30 mouse cellular contexts compared by ENCODE assay signal in genomic region chr10:23986419-23986818, GRCm38 (mm10). TPM values are rescaled to one million over a fixed set of nuclear protein-coding genes. Genes with fewer than 3 reads are reported as not detected.
"Had no signal": no experiment of that assay in that cellular context is flagged by ENCODE, and none has a peak within 500 bp of the region (broad histone marks: within the 10 kb centered on the region; RNA-seq: fewer than 3 reads in every experiment).

No protein-coding gene starts in this region.

- H3K27me3 ChIP-seq: intestine, embryonic 15.5 days; liver, embryonic 13.5 days; midbrain, embryonic 12.5 days; midbrain, embryonic 15.5 days; neural tube, embryonic 13.5 days; stomach, embryonic 15.5 days had no signal

- H3K4me1 ChIP-seq: intestine, embryonic 15.5 days; liver, embryonic 13.5 days; midbrain, embryonic 12.5 days; midbrain, embryonic 15.5 days; neural tube, embryonic 13.5 days; stomach, embryonic 15.5 days had no signal

- ATAC-seq: intestine, embryonic 15.5 days; midbrain, embryonic 15.5 days had no signal

- DNase-seq: kidney, adult 11 months; kidney, adult 9 months; kidney, postnatal 14 days; layer of hippocampus, adult 9-11 months; layer of hippocampus, postnatal 36 days; liver, embryonic 13.5 days; lung, adult 2 months; lung, postnatal 14 days; lung, postnatal 4 days; retina, postnatal 1 day; right cerebral cortex, postnatal 25 days; spleen, adult 18-20 months had no signal

- H3K36me3 ChIP-seq: intestine, embryonic 15.5 days; liver, embryonic 13.5 days; midbrain, embryonic 12.5 days; midbrain, embryonic 15.5 days; neural tube, embryonic 13.5 days; stomach, embryonic 15.5 days had no signal

- H3K4me3 ChIP-seq: intestine, embryonic 15.5 days; layer of hippocampus, adult 2 months; left cerebral cortex, adult 2 months; liver, embryonic 13.5 days; midbrain, embryonic 12.5 days; midbrain, embryonic 15.5 days; neural tube, embryonic 13.5 days; stomach, embryonic 15.5 days had no signal

- H3K27ac ChIP-seq: intestine, embryonic 15.5 days; layer of hippocampus, adult 2 months; left cerebral cortex, adult 2 months; liver, embryonic 13.5 days; midbrain, embryonic 12.5 days; midbrain, embryonic 15.5 days; neural tube, embryonic 13.5 days; stomach, embryonic 15.5 days had no signal

RNA-seq across cellular contexts. Expression of gene Taar6, which starts 1.0 kb away (rescaled TPM):
- total RNA-seq: layer of hippocampus, adult 2 months; layer of hippocampus, postnatal 36 days; left cerebral cortex, adult 2 months; left cerebral cortex, postnatal 10 days; left cerebral cortex, postnatal 36 days; liver, adult 2 months; megakaryocyte, adult 5-6 weeks; neutrophil, adult 5-6 weeks had no signal
- polyA plus RNA-seq: intestine, embryonic 15.5 days; kidney, embryonic 16.5 days; large intestine, adult 2 months; limb, embryonic 11.5 days; limb, embryonic 14.5 days; liver, adult 2 months; liver, embryonic 13.5 days; liver, embryonic 16.5 days; lung, adult 2 months; lung, embryonic 16.5 days; midbrain, embryonic 12.5 days; midbrain, embryonic 15.5 days; neural tube, embryonic 13.5 days; stomach, embryonic 15.5 days had no signal

RNA-seq across cellular contexts. Expression of gene Taar7a, which starts 6.9 kb away (rescaled TPM):
- total RNA-seq: layer of hippocampus, adult 2 months; layer of hippocampus, postnatal 36 days; left cerebral cortex, adult 2 months; left cerebral cortex, postnatal 10 days; left cerebral cortex, postnatal 36 days; liver, adult 2 months; megakaryocyte, adult 5-6 weeks; neutrophil, adult 5-6 weeks had no signal
- polyA plus RNA-seq: intestine, embryonic 15.5 days; kidney, embryonic 16.5 days; large intestine, adult 2 months; limb, embryonic 11.5 days; limb, embryonic 14.5 days; liver, adult 2 months; liver, embryonic 13.5 days; liver, embryonic 16.5 days; lung, adult 2 months; lung, embryonic 16.5 days; midbrain, embryonic 12.5 days; midbrain, embryonic 15.5 days; neural tube, embryonic 13.5 days; stomach, embryonic 15.5 days had no signal

RNA-seq across cellular contexts. Expression of gene Taar7b, which starts 13.3 kb away (rescaled TPM):
- total RNA-seq: layer of hippocampus, adult 2 months; layer of hippocampus, postnatal 36 days; left cerebral cortex, adult 2 months; left cerebral cortex, postnatal 10 days; left cerebral cortex, postnatal 36 days; liver, adult 2 months; megakaryocyte, adult 5-6 weeks; neutrophil, adult 5-6 weeks had no signal
- polyA plus RNA-seq: intestine, embryonic 15.5 days; kidney, embryonic 16.5 days; large intestine, adult 2 months; limb, embryonic 11.5 days; limb, embryonic 14.5 days; liver, adult 2 months; liver, embryonic 13.5 days; liver, embryonic 16.5 days; lung, adult 2 months; lung, embryonic 16.5 days; midbrain, embryonic 12.5 days; midbrain, embryonic 15.5 days; neural tube, embryonic 13.5 days; stomach, embryonic 15.5 days had no signal

RNA-seq across cellular contexts. Expression of gene Taar5, which starts 15.9 kb away (rescaled TPM):
- total RNA-seq: layer of hippocampus, adult 2 months; layer of hippocampus, postnatal 36 days; left cerebral cortex, adult 2 months; left cerebral cortex, postnatal 10 days; left cerebral cortex, postnatal 36 days; liver, adult 2 months; megakaryocyte, adult 5-6 weeks; neutrophil, adult 5-6 weeks had no signal
- polyA plus RNA-seq: intestine, embryonic 15.5 days; large intestine, adult 2 months; limb, embryonic 11.5 days; liver, adult 2 months; liver, embryonic 13.5 days; liver, embryonic 16.5 days; lung, adult 2 months; lung, embryonic 16.5 days; midbrain, embryonic 12.5 days; midbrain, embryonic 15.5 days; neural tube, embryonic 13.5 days; stomach, embryonic 15.5 days had no signal

RNA-seq across cellular contexts. Expression of gene Taar4, which starts 26.1 kb away (rescaled TPM):
- total RNA-seq: layer of hippocampus, adult 2 months; layer of hippocampus, postnatal 36 days; left cerebral cortex, adult 2 months; left cerebral cortex, postnatal 10 days; left cerebral cortex, postnatal 36 days; liver, adult 2 months; megakaryocyte, adult 5-6 weeks; neutrophil, adult 5-6 weeks had no signal
- polyA plus RNA-seq: intestine, embryonic 15.5 days; kidney, embryonic 16.5 days; large intestine, adult 2 months; limb, embryonic 11.5 days; liver, adult 2 months; liver, embryonic 13.5 days; liver, embryonic 16.5 days; lung, adult 2 months; lung, embryonic 16.5 days; midbrain, embryonic 12.5 days; midbrain, embryonic 15.5 days; neural tube, embryonic 13.5 days; stomach, embryonic 15.5 days had no signal
